20 mouse cellular contexts compared by ENCODE assay signal in the genomic region with DNA sequence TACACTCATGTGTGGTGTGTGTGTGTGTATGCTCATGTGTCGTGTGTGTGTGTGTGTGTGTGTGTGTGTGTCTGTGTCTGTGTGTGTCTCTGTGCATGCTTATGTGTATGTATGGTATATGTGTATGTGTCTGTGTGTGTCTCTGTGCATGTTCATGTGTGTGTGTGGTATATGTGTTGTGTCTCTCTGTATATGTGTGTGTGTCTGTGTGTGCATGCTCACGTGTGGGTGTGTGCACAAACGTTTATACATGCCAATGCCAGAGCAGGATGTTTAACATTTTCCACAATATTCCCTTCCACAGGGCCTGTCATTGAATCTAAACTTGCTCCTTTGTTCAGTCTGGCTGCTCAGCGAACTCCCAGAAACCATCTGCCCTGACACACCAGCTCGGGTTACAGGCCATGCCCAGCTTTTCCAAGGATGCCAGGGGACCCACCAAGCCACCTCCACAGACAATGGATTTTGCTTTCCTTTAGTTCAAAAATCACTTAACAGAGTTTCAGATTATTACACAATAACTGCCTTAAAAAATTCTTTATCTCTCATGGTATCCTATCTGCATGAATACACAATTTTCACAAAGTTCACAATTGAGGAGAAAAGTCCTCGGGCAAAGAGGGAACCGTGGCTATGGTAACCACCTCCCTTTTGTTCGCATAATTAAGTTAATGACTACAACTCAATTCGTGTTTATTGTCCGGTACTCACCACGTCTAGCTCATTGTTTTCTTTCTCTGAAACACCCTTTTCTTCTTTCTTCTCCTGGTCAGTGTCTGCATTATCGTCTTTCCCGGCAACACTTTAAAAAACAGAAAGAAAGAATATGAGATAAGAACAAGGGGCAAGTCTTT.
DNase-seq lines count a peak whose midpoint lies in the region; ATAC-seq lines count a peak whose summit lies in the region.
"Had no signal": no experiment of that assay in that cellular context is flagged by ENCODE, and none has a peak within 500 bp of the region (broad histone marks: within the 10 kb centered on the region; RNA-seq: fewer than 3 reads in every experiment).

No protein-coding gene starts in this region.

- no peaks in the 10 kb centered on the region for H3K27me3 ChIP-seq in midbrain, embryonic 11.5 days (ENCODE audit: control insufficient read depth, insufficient read depth, low read length)
- no peaks in the 10 kb centered on the region for H3K27me3 ChIP-seq in midbrain, embryonic 16.5 days (ENCODE audit: control insufficient read depth, insufficient read depth, low read depth, low read length)
- H3K27me3 ChIP-seq in embryonic facial prominence, embryonic 10.5 days (replicated peaks; ENCODE audit: low read depth, poor library complexity, severe bottlenecking): no peaks in the 10 kb centered on the region
- no peaks in the 10 kb centered on the region for H3K27me3 ChIP-seq in forebrain, embryonic 14.5 days (replicated peaks; ENCODE audit: control insufficient read depth, insufficient read depth, low read length)
- H3K27me3 ChIP-seq: limb, embryonic 12.5 days; midbrain, embryonic 15.5 days had no signal

- 41% methylated on average over 13 of the region's 13 CpGs for WGBS in midbrain, embryonic 11.5 days
- 34% methylated on average over 13 of the region's 13 CpGs for WGBS in midbrain, embryonic 16.5 days
- WGBS in embryonic facial prominence, embryonic 10.5 days: 57% methylated on average over 13 of the region's 13 CpGs
- 14% methylated on average over 13 of the region's 13 CpGs for WGBS in forebrain, embryonic 14.5 days

- peaks cover 36% of the 10 kb centered on the region for H3K36me3 ChIP-seq in midbrain, embryonic 11.5 days (ENCODE audit: control insufficient read depth, insufficient read depth, low read length)
- peaks cover 36% of the 10 kb centered on the region for H3K36me3 ChIP-seq in midbrain, embryonic 16.5 days (ENCODE audit: control insufficient read depth, insufficient read depth, low read length)
- peaks cover 48% of the 10 kb centered on the region for H3K36me3 ChIP-seq in embryonic facial prominence, embryonic 10.5 days (replicated peaks)
- peaks cover 61% of the 10 kb centered on the region for H3K36me3 ChIP-seq in forebrain, embryonic 14.5 days (ENCODE audit: control insufficient read depth, insufficient read depth, low read length)

- no peak overlapping the region for H3K9ac ChIP-seq in midbrain, embryonic 11.5 days (ENCODE audit: low read length)
- no peak overlapping the region for H3K9ac ChIP-seq in midbrain, embryonic 16.5 days (ENCODE audit: low read depth, low read length)
- H3K9ac ChIP-seq in forebrain, embryonic 14.5 days (ENCODE audit: low read length): no peak overlapping the region
- H3K9ac ChIP-seq: limb, embryonic 12.5 days; liver, embryonic 14.5 days; midbrain, embryonic 15.5 days had no signal

- peaks cover 6% of the 10 kb centered on the region; the same call in 1 of the 2 replicates for H3K4me1 ChIP-seq in midbrain, embryonic 11.5 days (ENCODE audit: control insufficient read depth, insufficient read depth, low read length)
- H3K4me1 ChIP-seq in midbrain, embryonic 16.5 days (ENCODE audit: control insufficient read depth, insufficient read depth, low read length): no peaks in the 10 kb centered on the region
- H3K4me1 ChIP-seq in embryonic facial prominence, embryonic 10.5 days: peaks cover 8% of the 10 kb centered on the region
- H3K4me1 ChIP-seq in forebrain, embryonic 14.5 days (ENCODE audit: control insufficient read depth, insufficient read depth, low read length): no peaks in the 10 kb centered on the region; the same call in none of the 2 replicates
- H3K4me1 ChIP-seq: limb, embryonic 12.5 days; midbrain, embryonic 15.5 days had no signal

- no peaks in the 10 kb centered on the region for H3K9me3 ChIP-seq in midbrain, embryonic 11.5 days (ENCODE audit: control insufficient read depth, low read length)
- H3K9me3 ChIP-seq in midbrain, embryonic 16.5 days (replicated peaks; ENCODE audit: control insufficient read depth, low read length, poor library complexity, severe bottlenecking): no peaks in the 10 kb centered on the region
- H3K9me3 ChIP-seq in embryonic facial prominence, embryonic 10.5 days: no peaks in the 10 kb centered on the region
- no peaks in the 10 kb centered on the region for H3K9me3 ChIP-seq in forebrain, embryonic 14.5 days (replicated peaks; ENCODE audit: control insufficient read depth, low read length)
- H3K9me3 ChIP-seq: limb, embryonic 12.5 days; midbrain, embryonic 15.5 days had no signal

- no peak overlapping the region for H3K27ac ChIP-seq in midbrain, embryonic 11.5 days (ENCODE audit: low read depth, low read length)
- H3K27ac ChIP-seq in midbrain, embryonic 16.5 days (ENCODE audit: low read length): no peak overlapping the region
- peak overlapping the region; percentile 41 for H3K27ac ChIP-seq in embryonic facial prominence, embryonic 10.5 days (replicated peaks)
- H3K27ac ChIP-seq in forebrain, embryonic 14.5 days (ENCODE audit: low read depth, low read length): 0 out of 2 replicates have a peak overlapping the region, but pooled peaks have one; percentile 9
- H3K27ac ChIP-seq: layer of hippocampus, adult 2 months; left cerebral cortex, adult 2 months; liver, embryonic 14.5 days; midbrain, embryonic 15.5 days had no signal

- peak; percentile 73; the same call in 1 of the 2 replicates for ATAC-seq in midbrain, embryonic 11.5 days (ENCODE audit: low FRiP score)
- ATAC-seq in midbrain, embryonic 16.5 days: no peak
- ATAC-seq in forebrain, embryonic 14.5 days: peak; percentile 54
- ATAC-seq: midbrain, embryonic 15.5 days had no signal

- no peak overlapping the region for H3K4me3 ChIP-seq in midbrain, embryonic 11.5 days (ENCODE audit: low read depth, low read length)
- no peak overlapping the region for H3K4me3 ChIP-seq in midbrain, embryonic 16.5 days (ENCODE audit: low read depth, low read length)
- H3K4me3 ChIP-seq in embryonic facial prominence, embryonic 10.5 days: no peak overlapping the region
- H3K4me3 ChIP-seq in forebrain, embryonic 14.5 days (ENCODE audit: low read depth, low read length): no peak overlapping the region
- H3K4me3 ChIP-seq: layer of hippocampus, adult 2 months; left cerebral cortex, adult 2 months; limb, embryonic 12.5 days; midbrain, embryonic 15.5 days had no signal

- no peak for DNase-seq in midbrain, embryonic 11.5 days (ENCODE audit: low spot score, missing footprints)
- peak; percentile 30 for DNase-seq in embryonic facial prominence, embryonic 10.5 days (ENCODE audit: low spot score)
- DNase-seq in forebrain, embryonic 14.5 days (ENCODE audit: low spot score): peak; percentile 41
- DNase-seq in retina, embryonic 14.5 days (ENCODE audit: low spot score): peak; percentile 79
- DNase-seq in MN1 (ENCODE audit: low spot score): no peak
- no peak for DNase-seq in ovary, postnatal 14 days (ENCODE audit: low spot score)
- DNase-seq: adrenal gland, postnatal 14 days; cerebellum, adult 8-10 months; gastrocnemius, postnatal 14 days; heart, postnatal 36 days; kidney, adult 11 months; lung, postnatal 10 days; thymus, postnatal 25 days had no signal

- no peak overlapping the region for H3K4me2 ChIP-seq in midbrain, embryonic 11.5 days
- no peak overlapping the region for H3K4me2 ChIP-seq in midbrain, embryonic 16.5 days (ENCODE audit: low read length)
- no peak overlapping the region for H3K4me2 ChIP-seq in forebrain, embryonic 14.5 days (ENCODE audit: low read length)
- H3K4me2 ChIP-seq: heart, embryonic 11.5 days; limb, embryonic 12.5 days; midbrain, embryonic 15.5 days had no signal

Comparison
In these comparisons a context has a peak if more than half of its experiments do, and no peak if none do; other contexts are left out.
1. DNase-seq: peak in embryonic facial prominence, embryonic 10.5 days (single experiment), forebrain, embryonic 14.5 days (single experiment) and retina, embryonic 14.5 days (single experiment); none in midbrain, embryonic 11.5 days (single experiment), MN1 (single experiment) and ovary, postnatal 14 days (single experiment).
2. H3K27ac ChIP-seq: peak in embryonic facial prominence, embryonic 10.5 days (single experiment) and forebrain, embryonic 14.5 days (single experiment); none in midbrain, embryonic 11.5 days (single experiment) and midbrain, embryonic 16.5 days (single experiment).